Mouse (Mus musculus): ENCODE data around the gene Map3k7. TPM values are rescaled to one million over a fixed set of nuclear protein-coding genes. Genes with fewer than 3 reads are reported as not detected.

Gene Map3k7
- total RNA-seq, 2 experiments from 2014 or later, result 35.7 to 42.3 TPM

- DNase-seq, result no peak
These were observed 98.6 kb downstream of the Map3k7 start for GRCm38 (mm10) chr4:32062381-32063059.

GRCm38 (mm10) chr4:32063291-32063690, 99.4 kb downstream of the Map3k7 start:
- DNase-seq, result no peak

Measured in layer of hippocampus, postnatal 36 days (tissue).